Comparison of ENCODE assay signal across 19 mouse cellular contexts in the genomic region with DNA sequence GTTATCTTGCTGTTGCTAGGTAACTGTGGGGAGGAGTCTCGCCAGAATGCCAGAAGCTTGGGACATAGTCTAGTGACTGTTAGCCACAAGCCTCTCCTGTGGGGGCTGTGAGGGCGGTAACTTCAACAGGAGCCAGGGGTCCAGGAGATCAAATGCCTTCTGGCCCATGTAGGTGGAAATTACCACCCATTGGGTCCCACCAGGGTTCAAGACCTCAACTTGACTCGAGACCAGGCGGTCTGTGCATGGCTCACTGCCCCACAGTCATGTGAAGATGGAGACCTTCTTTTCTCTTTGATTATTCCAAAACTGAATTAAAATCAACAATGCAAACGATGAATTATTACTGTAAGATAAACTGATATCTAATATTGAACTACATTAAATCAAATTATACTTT.
"Had no signal": no experiment of that assay in that cellular context is flagged by ENCODE, and none has a peak within 500 bp of the region (broad histone marks: within the 10 kb centered on the region; RNA-seq: fewer than 3 reads in every experiment).

No protein-coding gene starts in this region.

- H3K9ac ChIP-seq: lung, embryonic 14.5 days; midbrain, embryonic 12.5 days; neural tube, embryonic 13.5 days; neural tube, embryonic 15.5 days had no signal

- H3K27me3 ChIP-seq: midbrain, embryonic 12.5 days; neural tube, embryonic 13.5 days; neural tube, embryonic 15.5 days had no signal

- H3K9me3 ChIP-seq: midbrain, embryonic 10.5 days; midbrain, embryonic 12.5 days; neural tube, embryonic 13.5 days; neural tube, embryonic 15.5 days had no signal

- H3K4me2 ChIP-seq: lung, embryonic 14.5 days; midbrain, embryonic 12.5 days; neural tube, embryonic 13.5 days; neural tube, embryonic 15.5 days had no signal

- H3K36me3 ChIP-seq: midbrain, embryonic 10.5 days; midbrain, embryonic 12.5 days; neural tube, embryonic 13.5 days; neural tube, embryonic 15.5 days had no signal

- DNase-seq: lung, adult 18-20 months; lung, embryonic 14.5 days; lung, postnatal 10 days; lung, postnatal 4 days; midbrain, embryonic 14.5 days; retina, postnatal 1 day; right cerebral cortex, adult 18-20 months; right cerebral cortex, postnatal 25 days; right cerebral cortex, postnatal 4 days; spleen, adult 18-20 months; thymus, adult 18-20 months; thymus, postnatal 14 days; thymus, postnatal 36 days had no signal

- H3K4me1 ChIP-seq: midbrain, embryonic 12.5 days had no signal

- H3K4me3 ChIP-seq: midbrain, embryonic 10.5 days; midbrain, embryonic 12.5 days; myocyte; neural tube, embryonic 13.5 days; neural tube, embryonic 15.5 days had no signal

- H3K27ac ChIP-seq: midbrain, embryonic 12.5 days; neural tube, embryonic 13.5 days; neural tube, embryonic 15.5 days had no signal

- ATAC-seq: midbrain, embryonic 16.5 days had no signal
